Mouse (Mus musculus) left cerebral cortex, adult 9 months (tissue): Measurements from ENCODE around the gene Eml6.
"Not testable (repeated sequence)": the region's sequence is repeated elsewhere in the genome, so short reads cannot be mapped to it uniquely, and the experiment has no call there.

Source experiments
- DNase-seq, 2 experiments: peaks; one replicate each; pipeline ENCODE4 v3.0.0; 2022; ENCODE audit warnings: low spot score in 2 of 2

Gene Eml6

GRCm38 (mm10) chr11:29788921-29789638, 236.8 kb downstream of the Eml6 start:
- DNase-seq: peak; percentile 85 to 92

DNA sequence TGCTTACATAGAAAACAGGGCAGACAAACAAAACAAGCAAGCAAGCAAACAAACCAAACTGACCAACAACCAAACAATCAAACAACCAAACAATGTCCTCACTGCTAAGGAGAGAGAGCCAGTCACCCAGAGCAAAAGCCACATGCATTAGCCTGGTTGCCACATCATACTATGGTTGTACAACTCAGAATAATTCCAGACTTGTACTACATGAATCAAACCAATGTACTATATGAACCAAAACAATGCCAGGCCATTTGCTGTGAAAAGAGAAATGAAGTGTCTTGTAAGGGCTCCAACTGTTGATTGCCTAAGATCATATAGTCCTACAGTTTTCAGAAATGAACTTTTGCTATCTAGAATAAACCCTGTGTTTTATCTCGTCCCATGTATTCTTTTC, 237.3 kb downstream of the Eml6 start:
- DNase-seq: no peak

DNA sequence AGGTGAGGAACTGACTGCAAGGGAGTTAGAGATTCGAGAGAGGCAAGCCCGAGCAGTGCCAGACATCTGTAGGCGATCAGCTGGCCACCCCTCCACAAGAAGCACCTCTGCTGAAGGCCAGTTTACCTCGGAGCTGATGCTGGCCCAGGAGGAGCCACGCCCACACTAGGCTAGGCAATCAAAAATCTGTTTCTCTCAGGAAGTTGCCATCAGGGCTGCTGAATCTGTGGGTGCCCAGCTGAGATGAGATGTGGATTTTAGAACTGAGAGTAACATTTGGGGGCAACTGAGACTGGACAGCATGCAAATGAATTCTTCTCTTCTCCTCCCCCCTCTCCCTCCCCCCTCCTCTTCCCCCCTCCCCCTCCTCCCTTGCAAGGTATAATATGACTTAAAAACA, 238.4 kb downstream of the Eml6 start:
- DNase-seq: no peak

- DNase-seq: no peak
Measured at GRCm38 (mm10) chr11:29786583-29787219, 239.1 kb downstream of the Eml6 start.

- DNase-seq: no peak
Measured at GRCm38 (mm10) chr11:29779409-29780026, 246.3 kb downstream of the Eml6 start.

DNA sequence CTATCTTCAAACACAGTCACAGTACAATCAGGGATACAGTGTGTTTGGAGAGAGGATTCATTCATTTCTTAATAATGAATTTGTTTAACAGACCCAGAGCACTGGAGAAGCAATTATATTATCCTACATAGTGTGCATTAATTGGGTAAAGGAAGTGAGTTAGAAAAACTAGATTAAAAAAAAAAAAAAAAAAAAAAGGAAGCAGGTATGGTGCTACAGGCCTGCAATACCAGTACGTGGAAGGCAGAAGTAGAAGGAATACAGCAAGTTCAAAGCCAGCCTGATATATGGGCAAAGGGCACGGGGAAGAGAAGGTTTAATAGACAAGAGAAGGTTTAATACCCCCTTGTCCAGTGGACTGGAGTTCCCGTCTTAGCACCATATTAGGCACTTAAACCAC, 246.9 kb downstream of the Eml6 start:
- DNase-seq: no peak

DNA sequence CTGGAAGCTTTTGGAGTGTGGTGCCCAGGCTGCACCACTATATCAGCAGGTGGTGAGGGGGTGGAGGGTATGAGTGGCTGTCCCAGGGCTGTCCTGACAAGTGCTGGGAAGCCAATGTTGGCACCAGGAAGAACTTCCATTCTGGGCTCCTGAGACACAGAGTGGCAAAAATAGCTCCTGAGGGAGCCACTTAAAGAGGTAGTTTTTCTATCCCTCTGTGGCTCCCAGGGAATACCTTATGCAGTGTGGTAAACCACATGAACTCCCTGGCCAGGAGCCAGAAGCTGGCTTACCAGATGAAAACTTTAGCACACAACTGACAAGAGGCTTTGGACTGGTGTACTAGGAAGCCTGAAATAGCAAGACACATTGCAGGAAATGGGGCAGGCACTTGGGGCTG, 247.9 kb downstream of the Eml6 start:
- peak; percentile 69 to 83 for DNase-seq

DNA sequence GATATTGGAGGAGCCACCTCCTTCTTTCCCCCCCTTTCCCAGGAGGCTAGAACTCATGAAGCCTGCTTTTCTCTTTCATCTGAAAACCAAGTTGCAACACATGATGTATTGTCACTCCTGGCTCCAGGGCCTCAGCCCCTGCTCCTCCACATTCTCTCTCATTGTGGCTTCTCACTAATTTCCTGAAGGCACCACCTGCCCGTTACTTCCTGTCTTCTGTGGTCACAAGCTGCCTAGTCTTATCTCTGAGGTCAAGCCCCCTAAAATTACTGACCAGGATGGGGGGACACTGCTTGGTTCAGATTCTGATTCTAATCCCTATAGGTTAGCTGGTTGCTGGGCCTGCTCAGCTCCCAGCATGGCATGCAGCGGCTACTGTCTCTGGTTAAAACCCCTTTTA, 251.1 kb downstream of the Eml6 start:
- DNase-seq: no peak

- DNase-seq: no peak
Measured at GRCm38 (mm10) chr11:29774296-29774695, 251.5 kb downstream of the Eml6 start.

GRCm38 (mm10) chr11:29772279-29772678, 253.6 kb downstream of the Eml6 start:
- DNase-seq: no peak

GRCm38 (mm10) chr11:29770666-29771400, 255.0 kb downstream of the Eml6 start:
- no peak for DNase-seq

GRCm38 (mm10) chr11:29768523-29768922, 257.3 kb downstream of the Eml6 start:
- DNase-seq: no peak

DNA sequence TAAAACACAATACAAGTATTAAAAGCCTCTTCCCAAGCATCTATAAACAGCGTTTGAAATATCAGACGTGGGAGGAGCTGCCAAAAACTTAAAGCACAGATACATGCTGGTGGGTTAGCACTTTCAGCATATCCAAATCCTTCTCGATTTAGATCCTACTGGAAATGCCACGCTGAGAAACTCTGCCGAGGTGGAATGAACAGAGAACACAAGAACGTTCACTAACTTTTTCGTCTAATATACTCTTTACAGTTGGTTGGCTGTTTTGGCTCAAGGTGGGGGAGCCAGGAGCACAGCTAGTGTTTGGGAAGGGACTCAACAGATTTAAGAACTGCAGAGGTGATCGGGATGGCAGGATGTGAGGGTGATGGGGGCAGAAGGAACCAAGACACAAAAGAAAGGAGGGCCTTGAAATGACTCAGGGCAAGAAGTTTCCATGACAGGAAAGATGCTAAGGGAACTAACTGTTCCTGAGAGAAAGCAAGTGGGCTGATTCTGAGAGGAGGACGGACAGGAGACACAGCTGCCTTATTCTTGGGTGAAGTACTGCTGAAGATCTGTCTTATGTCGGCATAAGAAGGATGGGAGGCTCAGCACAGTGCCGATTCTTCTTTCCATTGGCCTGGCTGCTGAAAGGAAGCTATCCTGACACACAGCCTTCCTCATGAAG, 259.4 kb downstream of the Eml6 start:
- peak; percentile 55 to 64 for DNase-seq

DNA sequence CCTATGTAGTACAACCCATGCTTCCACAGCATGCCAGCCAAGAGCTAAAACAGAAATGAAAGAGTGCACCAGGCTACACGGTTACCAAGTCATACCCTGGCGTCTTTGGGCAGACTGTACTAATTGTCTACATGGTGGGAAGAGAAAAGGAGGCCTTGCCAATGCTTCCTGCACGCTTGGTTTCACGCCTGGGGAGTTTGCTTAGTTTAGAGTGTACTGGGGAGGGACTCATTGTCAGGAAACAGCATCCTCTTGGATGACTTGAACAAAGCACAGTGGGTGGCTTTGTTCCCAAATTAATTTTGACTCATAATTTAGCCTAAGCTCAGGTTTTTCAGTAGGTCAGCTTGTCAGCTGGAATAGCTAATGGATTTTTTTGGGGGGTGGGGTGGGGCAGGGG, 260.8 kb downstream of the Eml6 start:
- no peak for DNase-seq

DNA sequence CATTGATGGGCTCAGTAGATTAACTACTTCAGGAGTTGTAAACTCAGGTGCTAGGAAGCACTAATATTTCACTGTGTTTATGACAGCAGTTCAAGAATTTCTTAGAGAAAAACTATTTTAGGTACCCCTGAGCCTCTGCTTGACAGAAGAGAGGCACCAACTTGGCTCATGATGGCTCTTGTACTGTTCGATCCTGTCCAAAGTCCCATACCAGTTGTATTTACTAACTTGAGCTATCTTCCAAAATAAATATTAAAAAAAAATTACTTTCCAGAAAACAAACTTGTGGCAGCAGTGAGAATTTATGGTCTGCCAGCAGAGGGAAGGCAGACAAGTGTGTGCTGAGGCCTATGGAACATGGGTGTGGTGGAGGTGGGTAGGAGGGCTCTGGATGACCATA, 263.1 kb downstream of the Eml6 start:
- DNase-seq: no peak

DNA sequence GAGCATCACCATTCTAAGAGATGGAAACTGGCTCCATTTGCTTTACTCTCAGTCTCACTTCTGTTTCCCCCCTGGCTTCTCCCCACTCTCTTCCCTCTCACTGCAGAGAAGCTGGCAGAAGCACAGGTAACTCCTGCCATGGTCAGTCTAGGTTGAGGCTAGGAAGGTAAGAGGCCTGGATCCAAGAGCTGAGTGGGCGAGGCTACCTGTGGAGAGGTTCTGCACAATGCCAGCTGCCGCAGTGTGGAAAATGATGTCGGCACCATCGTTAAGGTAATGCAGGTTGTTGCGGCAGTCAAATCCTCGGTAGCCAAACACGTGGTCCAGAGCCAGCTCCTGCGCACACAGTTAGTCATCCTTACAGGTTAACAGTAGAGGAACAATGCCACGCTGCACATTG, 264.4 kb downstream of the Eml6 start:
- no peak for DNase-seq

DNA sequence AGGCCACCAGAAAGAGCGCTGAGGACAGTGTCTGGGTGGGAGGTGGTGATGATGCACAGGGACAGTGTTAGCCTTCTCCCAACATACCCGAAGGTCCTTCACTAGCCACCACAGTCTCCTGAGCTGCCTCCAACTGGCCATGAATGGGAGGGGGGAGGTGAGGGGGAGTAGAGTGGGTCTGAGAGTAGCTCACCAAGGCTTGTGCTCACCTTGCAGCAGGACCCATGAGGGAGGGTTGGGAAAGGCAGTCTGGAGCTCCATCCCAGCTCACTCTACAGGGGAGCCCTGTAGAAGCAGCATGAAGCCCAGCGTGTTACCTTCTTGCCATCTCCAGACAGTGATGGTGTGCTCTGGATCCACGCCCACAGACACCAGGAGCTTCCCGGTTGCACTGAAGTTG, 267.2 kb downstream of the Eml6 start:
- no peak for DNase-seq

GRCm38 (mm10) chr11:29756007-29756406, 269.8 kb downstream of the Eml6 start:
- not testable (repeated sequence) for DNase-seq

DNA sequence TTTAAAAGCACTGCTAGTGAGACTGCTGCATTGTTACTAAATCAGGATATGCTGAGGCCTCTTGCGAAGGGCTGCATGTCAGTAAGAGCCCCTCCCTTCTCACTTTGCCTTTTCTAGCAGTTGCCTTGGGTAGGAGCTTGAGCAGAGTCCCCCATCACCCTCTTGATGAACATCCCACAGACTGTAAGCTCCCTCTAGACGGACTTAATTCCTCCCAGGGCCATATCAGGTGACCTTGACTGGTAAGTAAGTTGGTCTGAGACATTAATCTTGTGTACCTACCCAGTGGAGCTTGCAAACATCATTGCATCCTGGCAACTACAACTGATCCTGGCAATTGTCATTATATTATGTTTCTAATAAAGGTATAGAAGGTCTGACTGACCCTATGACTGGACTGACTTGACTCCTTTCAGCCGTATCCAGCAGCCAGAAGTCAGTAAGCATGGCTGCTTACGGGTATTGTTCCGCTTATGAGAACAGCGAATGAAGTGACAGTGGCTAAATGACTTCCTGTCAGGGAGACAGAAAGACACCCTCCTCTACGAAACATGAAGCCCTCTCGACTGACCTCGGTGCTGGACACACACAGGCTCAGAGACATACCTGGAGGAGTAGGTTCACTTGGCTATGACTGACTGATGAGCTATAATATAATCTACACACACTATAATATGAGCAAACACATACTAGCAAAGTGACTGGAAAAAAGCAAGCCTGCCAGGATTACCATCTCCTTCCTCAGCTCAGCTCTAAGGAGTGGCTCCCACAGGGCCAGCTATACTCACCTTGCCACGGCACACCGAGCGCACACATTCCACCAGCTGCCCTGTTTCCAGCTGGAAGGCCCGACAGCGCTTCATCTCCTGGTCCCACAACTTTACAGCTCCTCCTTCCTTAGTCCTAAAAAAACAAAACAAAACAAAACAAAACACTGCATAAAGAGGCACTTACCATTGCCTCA, 273.9 kb downstream of the Eml6 start:
- DNase-seq: no peak

- no peak for DNase-seq
Measured at GRCm38 (mm10) chr11:29751013-29751412, 274.8 kb downstream of the Eml6 start.

- DNase-seq: no peak
Measured at GRCm38 (mm10) chr11:29749468-29749829, 276.4 kb downstream of the Eml6 start.
